Mouse (Mus musculus) megakaryocyte, embryonic 14.5 days (primary cell): ENCODE data around the gene Hist1h4a.

Source experiments
- FLI1 ChIP-seq: IDR thresholded peaks from 2 replicates; pipeline ENCODE4 v1.6.1; 2012; ENCODE audit warnings: low read length, inconsistent platforms, mixed read lengths
- GATA1 ChIP-seq: IDR thresholded peaks from 3 replicates; pipeline ENCODE4 v1.6.1; 2012; ENCODE audit warnings: mixed read lengths, low read length, inconsistent platforms, borderline replicate concordance

DNA sequence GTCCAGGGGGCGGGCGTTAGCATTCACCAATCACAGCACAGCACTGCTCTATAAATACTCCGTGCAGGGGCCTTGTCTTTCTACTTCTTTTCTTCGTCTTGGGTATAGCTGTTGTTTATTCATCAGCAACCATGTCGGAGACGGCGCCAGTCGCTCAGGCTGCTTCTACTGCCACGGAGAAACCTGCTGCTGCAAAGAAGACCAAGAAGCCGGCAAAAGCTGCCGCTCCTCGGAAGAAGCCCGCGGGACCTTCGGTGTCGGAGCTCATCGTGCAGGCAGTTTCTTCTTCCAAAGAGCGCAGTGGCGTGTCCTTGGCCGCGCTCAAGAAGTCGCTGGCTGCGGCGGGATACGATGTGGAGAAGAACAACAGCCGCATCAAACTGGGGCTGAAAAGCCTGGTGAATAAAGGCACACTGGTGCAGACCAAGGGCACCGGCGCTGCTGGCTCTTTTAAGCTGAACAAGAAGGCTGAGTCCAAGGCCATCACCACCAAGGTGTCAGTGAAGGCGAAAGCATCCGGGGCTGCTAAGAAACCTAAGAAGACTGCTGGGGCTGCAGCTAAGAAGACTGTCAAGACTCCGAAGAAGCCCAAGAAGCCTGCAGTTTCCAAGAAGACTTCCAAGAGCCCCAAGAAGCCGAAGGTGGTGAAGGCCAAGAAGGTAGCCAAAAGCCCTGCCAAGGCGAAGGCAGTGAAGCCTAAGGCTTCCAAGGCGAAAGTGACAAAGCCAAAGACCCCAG is 2.7 kb upstream of the Hist1h4a start, which contains the start of gene Hist1h1a:
- TF ChIP-seq GATA1: no peak
- no peak for TF ChIP-seq FLI1
